Mouse (Mus musculus): ENCODE data around the gene 1810049J17Rik. TPM values are rescaled to one million over a fixed set of nuclear protein-coding genes. Genes with fewer than 3 reads are reported as not detected.

1810049J17Rik gene
- total and polyA plus RNA-seq, 3 experiments, result 23.9 TPM; not detected in 2

- Histone ChIP-seq H3K4me1 (ENCODE audit: control insufficient read depth in 1 of 2, insufficient read depth in 2 of 2, low read length in 2 of 2) (peaks cover 39 to 49% of the 10 kb centered on the region in 2 experiments), H3K4me3 (ENCODE audit: control insufficient read depth in 1 of 2, insufficient read depth in 1 of 2, low read depth in 2 of 2, low read length in 2 of 2) (peak overlapping the region in 1 of 2 experiments; percentile 7; a peak in 1 of 4 replicates), H3K27ac (ENCODE audit: control insufficient read depth, low read depth, low read length) (peak overlapping the region; percentile 99)
- TF ChIP-seq CTCF (IDR thresholded peaks at IDR 0.05 in 2 of 3, conservative IDR thresholded peaks at IDR 0.05 in 1 of 3; ENCODE audit: control insufficient read depth in 1 of 3, insufficient read depth in 1 of 3, low read depth in 2 of 3, low read length in 3 of 3, poor library complexity in 1 of 3, severe bottlenecking in 1 of 3) (no peak), ZC3H11A (IDR thresholded peaks at IDR 0.05; ENCODE audit: low read depth, low read length) (no peak), MAZ (IDR thresholded peaks at IDR 0.05; ENCODE audit: low read depth, low read length) (peak; percentile 76; the same call in 1 of the 2 replicates), NRF1 (IDR thresholded peaks at IDR 0.05; ENCODE audit: insufficient read depth, low read depth, low read length, poor library complexity, severe bottlenecking) (no peak), RCOR1 (IDR thresholded peaks at IDR 0.05; ENCODE audit: low read depth, low read length) (peak; percentile 97), KAT2A (conservative IDR thresholded peaks at IDR 0.05; ENCODE audit: low read depth, low read length) (peak; percentile 12; the same call in 1 of the 2 replicates), MYC (IDR thresholded peaks at IDR 0.05; ENCODE audit: low read depth, low read length) (peak; percentile 91), ELF1 (IDR thresholded peaks at IDR 0.05; ENCODE audit: low read depth, low read length) (peak; percentile 40; the same call in 1 of the 2 replicates), MEF2A (IDR thresholded peaks at IDR 0.05; ENCODE audit: extremely low read depth, insufficient replicate concordance, low read depth, low read length, poor library complexity, severe bottlenecking) (no peak), GABPA (IDR thresholded peaks at IDR 0.05; ENCODE audit: low read depth, low read length) (0 out of 2 replicates have a peak, but pooled peaks have one; percentile 12), MAX (IDR thresholded peaks at IDR 0.05; ENCODE audit: low read length) (peak; percentile 81; the same call in 1 of the 2 replicates), USF1 (IDR thresholded peaks at IDR 0.05; ENCODE audit: low read depth, low read length) (no peak; the same call in 1 of the 2 replicates), HCFC1 (IDR thresholded peaks at IDR 0.05; ENCODE audit: low read depth, low read length) (no peak), JUND (IDR thresholded peaks at IDR 0.05; ENCODE audit: low read depth, low read length) (no peak), MXI1 (IDR thresholded peaks at IDR 0.05; ENCODE audit: low read depth, low read length) (peak; percentile 89), ZMIZ1 (IDR thresholded peaks at IDR 0.05; ENCODE audit: low read depth, low read length) (peak; percentile 70), POLR2A (IDR thresholded peaks at IDR 0.05; ENCODE audit: control insufficient read depth in 1 of 2, insufficient read depth in 1 of 2, low read depth in 1 of 2, low read length in 2 of 2, poor library complexity in 1 of 2) (0 out of 4 replicates have a peak, but pooled peaks of 1 of the 2 experiments have one; percentile 39), SIN3A (IDR thresholded peaks at IDR 0.05; ENCODE audit: low read length) (peak; percentile 93), ZKSCAN1 (IDR thresholded peaks at IDR 0.05; ENCODE audit: low read depth, low read length) (no peak), TCF12 (IDR thresholded peaks at IDR 0.05; ENCODE audit: low read depth, low read length) (peak; percentile 99), ETS1 (IDR thresholded peaks at IDR 0.05; ENCODE audit: low read depth, low read length) (peak; percentile 95), UBTF (IDR thresholded peaks at IDR 0.05; ENCODE audit: borderline replicate concordance, insufficient read depth, low read depth, low read length) (no peak), NELFE (IDR thresholded peaks at IDR 0.05; ENCODE audit: low read depth, low read length) (no peak), CHD2 (IDR thresholded peaks at IDR 0.05; ENCODE audit: low read length) (0 out of 2 replicates have a peak, but pooled peaks have one; percentile 18), POLR2AphosphoS5 (IDR thresholded peaks at IDR 0.05; ENCODE audit: borderline replicate concordance, low read depth, low read length) (no peak), USF2 (IDR thresholded peaks at IDR 0.05; ENCODE audit: borderline replicate concordance in 1 of 2, insufficient read depth in 1 of 2, low read depth in 1 of 2, low read length in 2 of 2) (no peak; a peak in 1 of 4 replicates), BHLHE40 (IDR thresholded peaks at IDR 0.05; ENCODE audit: borderline replicate concordance, low read depth, low read length) (peak; percentile 71), MAFK (IDR thresholded peaks at IDR 0.05; ENCODE audit: borderline replicate concordance, low read depth, low read length) (peak; percentile 59; the same call in 1 of the 2 replicates), CHD1 (IDR thresholded peaks at IDR 0.05; ENCODE audit: low read depth, low read length) (peak; percentile 92; the same call in 1 of the 2 replicates), E2F4 (IDR thresholded peaks at IDR 0.05; ENCODE audit: borderline replicate concordance, low read depth, low read length) (no peak), TBP (IDR thresholded peaks at IDR 0.05; ENCODE audit: low read depth, low read length) (no peak), TAL1 (IDR thresholded peaks at IDR 0.05; ENCODE audit: low read length) (peak; percentile 89), EP300 (IDR thresholded peaks at IDR 0.05; ENCODE audit: low read depth in 1 of 2, low read length in 2 of 2) (peak; percentile 99), GATA1 (IDR thresholded peaks at IDR 0.05; ENCODE audit: low read depth, low read length) (peak; percentile 100)
Observed at GRCm38 (mm10) chr15:12340536-12341400, 19.1 kb upstream of the 1810049J17Rik start.

More at GRCm38 (mm10) chr15:12340536-12341400, 19.1 kb upstream of the 1810049J17Rik start:
- H3K9ac ChIP-seq (ENCODE audit: control insufficient read depth, low read depth, low read length, poor library complexity, severe bottlenecking), result peak overlapping the region; percentile 59
- peaks cover 41% of the 10 kb centered on the region for H3K79me2 ChIP-seq (ENCODE audit: control insufficient read depth, insufficient read depth, low read length, poor library complexity)
- H3K27me3 ChIP-seq (ENCODE audit: control insufficient read depth in 1 of 2, insufficient read depth in 2 of 2, low read length in 2 of 2), result no peaks in the 10 kb centered on the region
- peak; percentile 79 for DNase-seq (ENCODE audit: low read depth, low spot score)
- no peaks in the 10 kb centered on the region for H3K9me3 ChIP-seq (replicated peaks; ENCODE audit: insufficient read depth, low read length)
- H3K36me3 ChIP-seq (ENCODE audit: control insufficient read depth in 1 of 2, insufficient read depth in 2 of 2, low read length in 2 of 2), result peaks cover 21 to 67% of the 10 kb centered on the region in 2 experiments

Measured in MEL (cell line).